Mouse (Mus musculus) hindbrain, embryonic 11.5 days (tissue): ENCODE results near the gene Gng11. TPM values are rescaled to one million over a fixed set of nuclear protein-coding genes. Genes with fewer than 3 reads are reported as not detected.

Source experiments
- ATAC-seq: fragments of 200-750 bp; cut with Nextera tagmentation; 2 replicates; pipeline ENCODE4 v1.8.0; 2017; ENCODE audit warnings: mild to moderate bottlenecking, moderate TSS enrichment, moderate library complexity; ENCODE audit not compliant: low FRiP score
- DNase-seq: peaks from one replicate; pipeline ENCODE4 v3.0.0-alpha.2; 2015; ENCODE audit warnings: low spot score
- H3K27ac ChIP-seq: fragments of 300-500 bp; sonication (generic); 2 replicates; pipeline ENCODE4 v1.5.1; 2014; ENCODE audit warnings: mild to moderate bottlenecking, low read depth, low read length
- H3K27me3 ChIP-seq: fragments of 300-500 bp; sonication (generic); 2 replicates; pipeline ENCODE4 v1.6.1; 2014; ENCODE audit warnings: mild to moderate bottlenecking, low read length, moderate library complexity, mixed read lengths; ENCODE audit not compliant: control insufficient read depth, insufficient read depth
- H3K36me3 ChIP-seq: fragments of 300-500 bp; sonication (generic); 2 replicates; pipeline ENCODE4 v1.6.1; 2014; ENCODE audit warnings: mild to moderate bottlenecking, low read length, moderate library complexity, mixed read lengths; ENCODE audit not compliant: control insufficient read depth, insufficient read depth
- H3K4me1 ChIP-seq: fragments of 300-500 bp; sonication (generic); replicated peaks from 2 replicates; pipeline ENCODE4 v1.6.1; 2014; ENCODE audit warnings: low read length, mixed read lengths; ENCODE audit not compliant: control insufficient read depth, insufficient read depth
- H3K4me2 ChIP-seq: fragments of 300-500 bp; sonication (generic); replicated peaks from 2 replicates; pipeline ENCODE4 v1.6.1; 2014; ENCODE audit warnings: mild to moderate bottlenecking, low read depth, low read length
- H3K4me3 ChIP-seq: fragments of 300-500 bp; sonication (generic); 2 replicates; pipeline ENCODE4 v1.5.1; 2014; ENCODE audit warnings: low read depth, low read length
- H3K9ac ChIP-seq: fragments of 300-500 bp; sonication (generic); 2 replicates; pipeline ENCODE4 v1.6.1; 2014; ENCODE audit warnings: low read depth, low read length
- H3K9me3 ChIP-seq: fragments of 300-500 bp; sonication (generic); 2 replicates; pipeline ENCODE4 v1.6.1; 2016; ENCODE audit warnings: low read length; ENCODE audit not compliant: control insufficient read depth
- WGBS: fragments of 180-500 bp; shearing (Covaris S2); extraction: QIAGEN DNeasy Blood & Tissue Kit; methylation state at CpG from one replicate; pipeline ENCODE4 v1.1.7; 2014; 5-methylcytosine and 5-hydroxymethylcytosine counted together
- polyA plus RNA-seq: library from polyadenylated mRNA; unstranded; fragments of >200 nt; fragmentation: Nextera tagmentation; extraction: Ambion mirVana; gene quantifications from 2 replicates; pipeline ENCODE4 v1.2.1, GENCODE M21; 2014

Gng11 gene
- polyA plus RNA-seq, 1 experiment from 2014 or later, result 48.1 TPM

DNA sequence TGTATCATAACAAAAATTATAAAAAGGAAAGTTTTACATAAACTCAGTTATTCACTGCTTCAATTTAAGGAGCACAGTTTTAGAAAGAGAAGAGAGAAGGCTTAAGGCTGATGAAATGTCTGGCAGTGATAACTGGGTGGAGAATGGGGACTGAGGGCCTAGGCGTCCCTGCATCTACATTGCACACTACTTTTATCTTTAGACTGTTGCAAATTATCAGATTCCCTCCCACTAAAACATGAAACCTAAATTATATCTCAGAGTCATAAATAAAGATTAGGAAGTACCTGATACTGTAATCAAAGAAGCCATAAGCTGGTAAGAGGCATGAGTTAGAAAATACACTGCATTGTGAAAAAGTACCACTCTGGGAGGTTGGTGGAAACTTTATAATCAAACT is 38.1 kb downstream of the Gng11 start:
- H3K4me2 ChIP-seq, result no peak overlapping the region
- WGBS, result 78% methylated on average over 1 of the region's 1 CpGs
- H3K4me1 ChIP-seq, result no peaks in the 10 kb centered on the region
- H3K9me3 ChIP-seq, result no peaks in the 10 kb centered on the region
- no peaks in the 10 kb centered on the region for H3K27me3 ChIP-seq
- DNase-seq, result no peak
- no peak overlapping the region for H3K27ac ChIP-seq
- H3K4me3 ChIP-seq, result no peak overlapping the region
- no peak for ATAC-seq
- H3K9ac ChIP-seq, result no peak overlapping the region
- H3K36me3 ChIP-seq, result no peaks in the 10 kb centered on the region

DNA sequence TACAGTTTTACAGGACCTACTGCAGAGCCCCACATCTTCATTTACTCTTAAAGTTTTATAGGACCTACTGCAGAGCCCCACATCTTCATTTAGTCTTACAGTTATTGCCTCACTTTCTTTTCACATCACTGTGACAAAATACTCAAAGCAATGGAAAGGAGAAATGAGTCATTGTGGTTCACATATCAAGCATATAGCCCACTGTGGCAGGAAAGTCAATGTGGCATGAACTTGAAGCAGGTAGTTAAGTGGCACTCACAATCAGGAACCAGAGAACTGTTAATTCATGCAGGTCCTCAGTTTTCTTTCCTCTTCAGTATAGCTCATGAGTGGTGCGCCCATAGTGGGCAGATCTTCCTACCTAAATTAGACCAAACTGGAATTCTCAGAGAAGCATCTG is 43.5 kb downstream of the Gng11 start:
- no peaks in the 10 kb centered on the region for H3K4me1 ChIP-seq
- DNase-seq, result no peak
- no peaks in the 10 kb centered on the region for H3K9me3 ChIP-seq
- WGBS, result 100% methylated on average over 1 of the region's 1 CpGs
- no peak overlapping the region for H3K4me3 ChIP-seq
- no peak for ATAC-seq
- no peak overlapping the region for H3K4me2 ChIP-seq
- H3K36me3 ChIP-seq, result no peaks in the 10 kb centered on the region
- no peak overlapping the region for H3K27ac ChIP-seq
- H3K27me3 ChIP-seq, result no peaks in the 10 kb centered on the region
- H3K9ac ChIP-seq, result no peak overlapping the region

DNA sequence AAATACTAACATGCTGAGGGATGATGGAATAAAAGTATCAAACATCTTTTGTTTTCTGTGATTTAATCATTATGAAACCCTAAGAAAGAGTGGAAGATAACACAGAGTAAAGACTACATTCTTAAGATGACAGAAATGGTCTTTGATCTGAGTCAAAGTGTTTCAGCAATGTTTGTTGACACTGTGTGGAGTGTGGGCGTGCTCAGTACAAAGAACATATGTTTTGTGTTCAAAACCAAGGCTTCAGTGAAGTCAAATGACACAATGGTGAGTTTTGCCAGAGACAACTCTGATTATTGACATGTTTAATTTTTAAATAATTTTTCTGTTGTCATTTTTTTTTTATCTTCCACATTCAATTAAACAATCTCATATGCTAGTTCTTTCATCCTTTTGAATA is 49.1 kb downstream of the Gng11 start:
- Histone ChIP-seq H3K27me3 (no peaks in the 10 kb centered on the region), H3K4me2 (no peak overlapping the region), H3K4me3 (no peak overlapping the region), H3K9me3 (no peaks in the 10 kb centered on the region), H3K9ac (no peak overlapping the region), H3K36me3 (no peaks in the 10 kb centered on the region), H3K4me1 (no peaks in the 10 kb centered on the region), H3K27ac (no peak overlapping the region)
- DNase-seq, result no peak
- ATAC-seq, result no peak
- 41% methylated on average over 1 of the region's 1 CpGs for WGBS

DNA sequence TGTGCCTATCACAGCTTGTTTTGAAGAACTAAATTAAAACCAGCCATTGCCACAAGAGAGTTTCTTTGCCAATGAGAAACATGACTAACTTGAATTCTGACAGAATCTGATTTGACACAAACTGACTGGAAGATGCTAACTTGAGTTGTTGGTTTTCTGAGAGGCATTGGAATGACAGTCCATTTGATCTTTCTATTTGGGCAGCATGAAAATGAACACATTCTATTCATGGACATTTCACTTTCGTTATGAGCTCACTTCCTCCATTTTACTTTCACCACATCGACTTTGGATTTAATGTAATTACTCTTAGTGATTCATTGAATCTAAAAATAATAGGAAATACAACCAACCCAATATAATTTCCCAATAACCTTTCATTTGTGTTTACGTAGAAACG is 50.7 kb downstream of the Gng11 start:
- 91% methylated on average over 4 of the region's 4 CpGs for WGBS

More for the DNA sequence above, 50.7 kb downstream of the Gng11 start:
- H3K4me3 ChIP-seq, result no peak overlapping the region
- H3K36me3 ChIP-seq, result no peaks in the 10 kb centered on the region
- H3K27ac ChIP-seq, result no peak overlapping the region
- H3K9ac ChIP-seq, result no peak overlapping the region
- H3K9me3 ChIP-seq, result no peaks in the 10 kb centered on the region
- no peak for ATAC-seq
- H3K4me2 ChIP-seq, result no peak overlapping the region
- H3K27me3 ChIP-seq, result no peaks in the 10 kb centered on the region
- no peaks in the 10 kb centered on the region for H3K4me1 ChIP-seq
- DNase-seq, result no peak

Other genes starting within 250 kb of the Gng11 start
- 0.88 and 1.1 TPM in 2 replicates for gene Calcr, start 239.2 kb upstream of the Gng11 start, polyA plus RNA-seq
- gene Tfpi2, start 15.0 kb upstream of the Gng11 start, polyA plus RNA-seq, result 0.97 and 1.1 TPM in 2 replicates
- gene Gngt1, start 10.1 kb upstream of the Gng11 start, polyA plus RNA-seq, result not detected in 2 replicates
- 59.5 and 59.6 TPM in 2 replicates for gene Bet1, start 83.1 kb downstream of the Gng11 start, polyA plus RNA-seq